Mouse (Mus musculus): ENCODE data around the gene Notch1. TPM values are rescaled to one million over a fixed set of nuclear protein-coding genes. Genes with fewer than 3 reads are reported as not detected.

Notch1 gene
- polyA plus RNA-seq, 1 experiment from 2014 or later: 66.8 TPM

- Histone ChIP-seq H3K27me3 (ENCODE audit: control insufficient read depth, insufficient read depth, low read length) (no peaks in the 10 kb centered on the region), H3K9ac (ENCODE audit: low read depth, low read length) (no peak overlapping the region), H3K9me3 (ENCODE audit: control insufficient read depth, low read length) (no peaks in the 10 kb centered on the region), H3K4me2 (replicated peaks; ENCODE audit: low read depth, low read length) (no peak overlapping the region), H3K4me3 (ENCODE audit: low read depth, low read length) (no peak overlapping the region), H3K4me1 (replicated peaks; ENCODE audit: control insufficient read depth, insufficient read depth, low read length) (peaks cover 8% of the 10 kb centered on the region; the same call in 1 of the 2 replicates), H3K36me3 (ENCODE audit: control insufficient read depth, insufficient read depth, low read length) (no peaks in the 10 kb centered on the region), H3K27ac (ENCODE audit: low read depth, low read length) (no peak overlapping the region)
- WGBS: 20% methylated on average over 6 of the region's 6 CpGs
- ATAC-seq (ENCODE audit: low FRiP score) (no peak), DNase-seq (ENCODE audit: low spot score) (no peak)
These were observed 8.5 kb downstream of the Notch1 start for GRCm38 (mm10) chr2:26507961-26508391.

GRCm38 (mm10) chr2:26507481-26507886, 9.0 kb downstream of the Notch1 start:
- H3K9me3 ChIP-seq (ENCODE audit: control insufficient read depth, low read length): no peaks in the 10 kb centered on the region
- H3K4me1 ChIP-seq (replicated peaks; ENCODE audit: control insufficient read depth, insufficient read depth, low read length): peaks cover 10% of the 10 kb centered on the region; the same call in 1 of the 2 replicates
- 5% methylated on average over 7 of the region's 7 CpGs for WGBS
- H3K4me2 ChIP-seq (replicated peaks; ENCODE audit: low read depth, low read length): no peak overlapping the region
- peak overlapping the region; percentile 37; the same call in 1 of the 2 replicates for H3K27ac ChIP-seq (ENCODE audit: low read depth, low read length)
- no peak overlapping the region for H3K9ac ChIP-seq (ENCODE audit: low read depth, low read length)
- no peaks in the 10 kb centered on the region for H3K27me3 ChIP-seq (ENCODE audit: control insufficient read depth, insufficient read depth, low read length)
- no peak for DNase-seq (ENCODE audit: low spot score)
- ATAC-seq (ENCODE audit: low FRiP score): no peak
- H3K4me3 ChIP-seq (ENCODE audit: low read depth, low read length): no peak overlapping the region
- no peaks in the 10 kb centered on the region for H3K36me3 ChIP-seq (ENCODE audit: control insufficient read depth, insufficient read depth, low read length)

GRCm38 (mm10) chr2:26506746-26507280, 9.7 kb downstream of the Notch1 start:
- no peak overlapping the region for H3K4me3 ChIP-seq (ENCODE audit: low read depth, low read length)
- H3K27me3 ChIP-seq (ENCODE audit: control insufficient read depth, insufficient read depth, low read length): no peaks in the 10 kb centered on the region
- no peak overlapping the region for H3K4me2 ChIP-seq (replicated peaks; ENCODE audit: low read depth, low read length)
- ATAC-seq (ENCODE audit: low FRiP score) (no peak), DNase-seq (ENCODE audit: low spot score) (no peak)
- H3K4me1 ChIP-seq (replicated peaks; ENCODE audit: control insufficient read depth, insufficient read depth, low read length): peaks cover 10% of the 10 kb centered on the region; the same call in 1 of the 2 replicates
- no peak overlapping the region for H3K9ac ChIP-seq (ENCODE audit: low read depth, low read length)
- H3K27ac ChIP-seq (ENCODE audit: low read depth, low read length): 0 out of 2 replicates have a peak overlapping the region, but pooled peaks have one; percentile 37
- 88% methylated on average over 3 of the region's 3 CpGs for WGBS
- H3K9me3 ChIP-seq (ENCODE audit: control insufficient read depth, low read length): no peaks in the 10 kb centered on the region
- no peaks in the 10 kb centered on the region for H3K36me3 ChIP-seq (ENCODE audit: control insufficient read depth, insufficient read depth, low read length)

GRCm38 (mm10) chr2:26504772-26505480, 11.5 kb downstream of the Notch1 start:
- ATAC-seq (ENCODE audit: low FRiP score) (no peak), DNase-seq (ENCODE audit: low spot score) (peak; percentile 7)
- Histone ChIP-seq H3K4me3 (ENCODE audit: low read depth, low read length) (no peak overlapping the region), H3K27ac (ENCODE audit: low read depth, low read length) (peak overlapping the region; percentile 94), H3K27me3 (ENCODE audit: control insufficient read depth, insufficient read depth, low read length) (no peaks in the 10 kb centered on the region), H3K36me3 (ENCODE audit: control insufficient read depth, insufficient read depth, low read length) (no peaks in the 10 kb centered on the region), H3K4me2 (replicated peaks; ENCODE audit: low read depth, low read length) (peak overlapping the region; percentile 74; the same call in 1 of the 2 replicates), H3K9ac (ENCODE audit: low read depth, low read length) (no peak overlapping the region), H3K9me3 (ENCODE audit: control insufficient read depth, low read length) (no peaks in the 10 kb centered on the region), H3K4me1 (replicated peaks; ENCODE audit: control insufficient read depth, insufficient read depth, low read length) (peaks cover 14% of the 10 kb centered on the region)
- WGBS: 76% methylated on average over 9 of the region's 9 CpGs

- Histone ChIP-seq H3K27ac (ENCODE audit: low read depth, low read length) (peak overlapping the region; percentile 94), H3K4me3 (ENCODE audit: low read depth, low read length) (peak overlapping the region; percentile 96), H3K4me1 (replicated peaks; ENCODE audit: control insufficient read depth, insufficient read depth, low read length) (peaks cover 24% of the 10 kb centered on the region), H3K9me3 (ENCODE audit: control insufficient read depth, low read length) (no peaks in the 10 kb centered on the region), H3K27me3 (ENCODE audit: control insufficient read depth, insufficient read depth, low read length) (no peaks in the 10 kb centered on the region), H3K9ac (ENCODE audit: low read depth, low read length) (peak overlapping the region; percentile 95), H3K4me2 (replicated peaks; ENCODE audit: low read depth, low read length) (peak overlapping the region; percentile 74), H3K36me3 (ENCODE audit: control insufficient read depth, insufficient read depth, low read length) (no peaks in the 10 kb centered on the region)
- WGBS: 2% methylated on average over 39 of the region's 59 CpGs
- ATAC-seq (ENCODE audit: low FRiP score) (peak; percentile 62), DNase-seq (ENCODE audit: low spot score) (peak; percentile 91)
These were observed 12.5 kb downstream of the Notch1 start for GRCm38 (mm10) chr2:26503661-26504575.

GRCm38 (mm10) chr2:26502863-26503631, 13.4 kb downstream of the Notch1 start:
- DNase-seq (ENCODE audit: low spot score): peak; percentile 63

GRCm38 (mm10) chr2:26502299-26502862, 14.1 kb downstream of the Notch1 start:
- ATAC-seq (ENCODE audit: low FRiP score) (peak; percentile 45), DNase-seq (ENCODE audit: low spot score) (peak; percentile 86)
- peak overlapping the region; percentile 96 for H3K4me3 ChIP-seq (ENCODE audit: low read depth, low read length)
- H3K9ac ChIP-seq (ENCODE audit: low read depth, low read length): peak overlapping the region; percentile 95
- H3K27me3 ChIP-seq (ENCODE audit: control insufficient read depth, insufficient read depth, low read length): no peaks in the 10 kb centered on the region
- H3K4me2 ChIP-seq (replicated peaks; ENCODE audit: low read depth, low read length): peak overlapping the region; percentile 74
- under 1% methylated on average over 30 of the region's 33 CpGs for WGBS
- no peaks in the 10 kb centered on the region for H3K9me3 ChIP-seq (ENCODE audit: control insufficient read depth, low read length)
- no peaks in the 10 kb centered on the region for H3K36me3 ChIP-seq (ENCODE audit: control insufficient read depth, insufficient read depth, low read length)
- H3K27ac ChIP-seq (ENCODE audit: low read depth, low read length): peak overlapping the region; percentile 94
- peaks cover 36% of the 10 kb centered on the region for H3K4me1 ChIP-seq (replicated peaks; ENCODE audit: control insufficient read depth, insufficient read depth, low read length)

More at GRCm38 (mm10) chr2:26502863-26503631, 13.4 kb downstream of the Notch1 start:
- peak overlapping the region; percentile 96 for H3K4me3 ChIP-seq (ENCODE audit: low read depth, low read length)
- H3K9me3 ChIP-seq (ENCODE audit: control insufficient read depth, low read length): no peaks in the 10 kb centered on the region
- H3K27me3 ChIP-seq (ENCODE audit: control insufficient read depth, insufficient read depth, low read length): no peaks in the 10 kb centered on the region
- no peaks in the 10 kb centered on the region for H3K36me3 ChIP-seq (ENCODE audit: control insufficient read depth, insufficient read depth, low read length)
- H3K27ac ChIP-seq (ENCODE audit: low read depth, low read length): peak overlapping the region; percentile 94
- under 1% methylated on average over 57 of the region's 57 CpGs for WGBS
- peak overlapping the region; percentile 74 for H3K4me2 ChIP-seq (replicated peaks; ENCODE audit: low read depth, low read length)
- H3K9ac ChIP-seq (ENCODE audit: low read depth, low read length): peak overlapping the region; percentile 95
- no peak; the same call in 1 of the 2 replicates for ATAC-seq (ENCODE audit: low FRiP score)
- H3K4me1 ChIP-seq (replicated peaks; ENCODE audit: control insufficient read depth, insufficient read depth, low read length): peaks cover 29% of the 10 kb centered on the region

All from hindbrain, embryonic 11.5 days (tissue).